ENCODE assay signal across 8 mouse cellular contexts in the genomic region with DNA sequence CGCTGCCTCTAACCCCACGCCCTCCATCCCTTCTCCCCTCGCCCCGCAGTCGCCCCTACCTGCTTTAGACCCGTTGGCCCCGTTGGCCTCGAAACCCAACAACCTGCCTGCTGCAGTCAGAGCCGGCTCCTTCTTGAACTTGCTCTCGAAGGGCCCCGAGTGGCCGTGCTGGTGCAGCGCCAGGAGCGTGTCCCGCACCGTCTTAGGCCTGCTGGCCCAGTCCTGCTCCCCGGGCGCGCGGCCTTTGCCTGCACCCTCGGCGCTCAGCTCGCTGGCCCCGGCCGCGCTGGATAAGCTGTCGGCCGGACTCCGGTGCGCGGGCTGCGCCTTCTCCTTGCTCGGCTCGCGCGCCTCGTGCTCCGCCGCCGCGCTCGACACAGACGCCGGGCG. TPM values are rescaled to one million over a fixed set of nuclear protein-coding genes. Genes with fewer than 3 reads are reported as not detected.
A peak's percentile ranks its signal among the peaks of the same experiment; 100 is the strongest.
DNase-seq lines count a peak whose midpoint lies in the region; ATAC-seq lines count a peak whose summit lies in the region.

No protein-coding gene starts in this region.

- H3K4me1 ChIP-seq in megakaryocyte, embryonic 14.5 days, result peaks cover 43% of the 10 kb centered on the region
- H3K4me1 ChIP-seq in embryonic facial prominence, embryonic 11.5 days (ENCODE audit: control insufficient read depth, insufficient read depth, low read length), result peaks cover 13% of the 10 kb centered on the region
- peaks cover 84% of the 10 kb centered on the region for H3K4me1 ChIP-seq in hindbrain, embryonic 10.5 days (replicated peaks)
- peaks cover 48% of the 10 kb centered on the region for H3K4me1 ChIP-seq in liver, embryonic 16.5 days (ENCODE audit: control insufficient read depth, low read depth, low read length)
- peaks cover 35% of the 10 kb centered on the region for H3K4me1 ChIP-seq in stomach, embryonic 14.5 days (ENCODE audit: control insufficient read depth, insufficient read depth, low read length)

- peak overlapping the region; percentile 100 for H3K9ac ChIP-seq in embryonic facial prominence, embryonic 11.5 days (replicated peaks; ENCODE audit: low read length)
- peak overlapping the region; percentile 97 for H3K9ac ChIP-seq in liver, embryonic 16.5 days (ENCODE audit: low read depth, low read length)
- H3K9ac ChIP-seq in stomach, embryonic 14.5 days (replicated peaks; ENCODE audit: low read depth, low read length), result peak overlapping the region; percentile 100

- peak overlapping the region; percentile 91 for H3K4me2 ChIP-seq in embryonic facial prominence, embryonic 11.5 days (ENCODE audit: low read depth, low read length)
- peak overlapping the region; percentile 88 for H3K4me2 ChIP-seq in liver, embryonic 16.5 days (ENCODE audit: low read depth, low read length)
- H3K4me2 ChIP-seq in stomach, embryonic 14.5 days (replicated peaks; ENCODE audit: low read depth, low read length), result peak overlapping the region; percentile 98

- H3K9me3 ChIP-seq in megakaryocyte, embryonic 14.5 days, result no peaks in the 10 kb centered on the region
- no peaks in the 10 kb centered on the region for H3K9me3 ChIP-seq in embryonic facial prominence, embryonic 11.5 days (replicated peaks; ENCODE audit: control insufficient read depth, low read length)
- no peaks in the 10 kb centered on the region for H3K9me3 ChIP-seq in hindbrain, embryonic 10.5 days
- H3K9me3 ChIP-seq in liver, embryonic 16.5 days (replicated peaks; ENCODE audit: control insufficient read depth, low read length), result no peaks in the 10 kb centered on the region
- H3K9me3 ChIP-seq in stomach, embryonic 14.5 days (ENCODE audit: control insufficient read depth, low read depth, low read length), result no peaks in the 10 kb centered on the region

- peaks cover 48% of the 10 kb centered on the region for H3K36me3 ChIP-seq in megakaryocyte, embryonic 14.5 days (replicated peaks; ENCODE audit: low read length)
- no peaks in the 10 kb centered on the region for H3K36me3 ChIP-seq in embryonic facial prominence, embryonic 11.5 days (replicated peaks; ENCODE audit: control insufficient read depth, insufficient read depth, low read depth, low read length)
- H3K36me3 ChIP-seq in hindbrain, embryonic 10.5 days, result peaks cover 28% of the 10 kb centered on the region
- H3K36me3 ChIP-seq in liver, embryonic 16.5 days (ENCODE audit: control insufficient read depth, insufficient read depth), result peaks cover 6% of the 10 kb centered on the region
- peaks cover 25% of the 10 kb centered on the region for H3K36me3 ChIP-seq in stomach, embryonic 14.5 days (ENCODE audit: control insufficient read depth, insufficient read depth, low read length)

- no peaks in the 10 kb centered on the region for H3K27me3 ChIP-seq in megakaryocyte, embryonic 14.5 days (replicated peaks)
- no peaks in the 10 kb centered on the region for H3K27me3 ChIP-seq in embryonic facial prominence, embryonic 11.5 days (ENCODE audit: control insufficient read depth, insufficient read depth, low read length)
- H3K27me3 ChIP-seq in hindbrain, embryonic 10.5 days (ENCODE audit: insufficient read depth, poor library complexity, severe bottlenecking), result no peaks in the 10 kb centered on the region
- no peaks in the 10 kb centered on the region for H3K27me3 ChIP-seq in liver, embryonic 16.5 days (ENCODE audit: control insufficient read depth, insufficient read depth, low read depth, low read length)
- no peaks in the 10 kb centered on the region for H3K27me3 ChIP-seq in stomach, embryonic 14.5 days (ENCODE audit: control insufficient read depth, insufficient read depth, low read length)

- ATAC-seq in megakaryocyte, adult 5-6 weeks (ENCODE audit: poor library complexity, severe bottlenecking), result no peak
- no peak for ATAC-seq in embryonic facial prominence, embryonic 11.5 days (replicated peaks; ENCODE audit: insufficient number of reproducible peaks, low FRiP score, low TSS enrichment, low read depth)
- ATAC-seq in liver, embryonic 16.5 days (ENCODE audit: low read depth), result no peak
- ATAC-seq in stomach, embryonic 14.5 days (ENCODE audit: insufficient number of reproducible peaks, insufficient read depth, low FRiP score, low read depth), result no peak
- ATAC-seq in megakaryocyte-erythroid progenitor cell, adult 5-6 weeks (replicated peaks; ENCODE audit: low FRiP score, low TSS enrichment, poor library complexity, severe bottlenecking), result no peak

- peak overlapping the region; percentile 100 for H3K4me3 ChIP-seq in megakaryocyte, embryonic 14.5 days (replicated peaks)
- peak overlapping the region; percentile 100 for H3K4me3 ChIP-seq in embryonic facial prominence, embryonic 11.5 days (ENCODE audit: low read depth, low read length)
- peak overlapping the region; percentile 99 for H3K4me3 ChIP-seq in hindbrain, embryonic 10.5 days
- peak overlapping the region; percentile 94 for H3K4me3 ChIP-seq in liver, embryonic 16.5 days (ENCODE audit: low read depth, low read length)
- H3K4me3 ChIP-seq in stomach, embryonic 14.5 days (ENCODE audit: low read depth, low read length), result peak overlapping the region; percentile 100

- 0% methylated on average over 37 of the region's 45 CpGs for WGBS in embryonic facial prominence, embryonic 11.5 days
- under 1% methylated on average over 45 of the region's 45 CpGs for WGBS in hindbrain, embryonic 10.5 days
- WGBS in liver, embryonic 16.5 days (ENCODE audit: insufficient replicate concordance), result under 1% methylated on average over 43 of the region's 45 CpGs
- under 1% methylated on average over 45 of the region's 45 CpGs for WGBS in stomach, embryonic 14.5 days

- peak; percentile 63 for DNase-seq in adrenal gland, postnatal 14 days
- DNase-seq in embryonic facial prominence, embryonic 11.5 days (ENCODE audit: low spot score), result peak; percentile 33
- DNase-seq in hindbrain, embryonic 10.5 days (ENCODE audit: low spot score), result peak; percentile 54

- peak overlapping the region; percentile 98 for H3K27ac ChIP-seq in embryonic facial prominence, embryonic 11.5 days (replicated peaks; ENCODE audit: low read depth, low read length)
- H3K27ac ChIP-seq in hindbrain, embryonic 10.5 days, result peak overlapping the region; percentile 99
- H3K27ac ChIP-seq in liver, embryonic 16.5 days (ENCODE audit: low read length), result peak overlapping the region; percentile 96
- peak overlapping the region; percentile 96 for H3K27ac ChIP-seq in stomach, embryonic 14.5 days (ENCODE audit: low read length)

RNA-seq across cellular contexts. Expression of a gene that starts 1.4 kb away (rescaled TPM):
- 51.5 and 58.6 TPM in 2 replicates for polyA plus RNA-seq in megakaryocyte, embryonic 14.5 days (2012; ENCODE audit: insufficient read depth, low replicate concordance)
- 95.9 and 105 TPM in 2 replicates for total RNA-seq in megakaryocyte, adult 5-6 weeks (2015)
- total RNA-seq in megakaryocyte, adult 5-6 weeks (2017), result 93.8 and 99.8 TPM in 2 replicates
- total RNA-seq in adrenal gland, postnatal 14 days (2021), result 97.2 and 105 TPM in 2 replicates
- 6.5 and 6.9 TPM in 2 replicates for polyA plus RNA-seq in embryonic facial prominence, embryonic 11.5 days (2014; fragmentation: Nextera tagmentation; extraction: Ambion mirVana)
- 3.3 and 4.3 TPM in 2 replicates for polyA plus RNA-seq in hindbrain, embryonic 10.5 days (2016; fragmentation: Nextera tagmentation; extraction: Ambion mirVana)
- polyA plus RNA-seq in liver, embryonic 16.5 days (2015; fragmentation: Nextera tagmentation; extraction: Ambion mirVana), result 3.3 TPM in 2 replicates
- polyA plus RNA-seq in stomach, embryonic 14.5 days (2014; fragmentation: Nextera tagmentation; extraction: Ambion mirVana), result 9.7 and 10.0 TPM in 2 replicates
- 45.8 and 54.3 TPM in 2 replicates for total RNA-seq in megakaryocyte-erythroid progenitor cell, adult 5-6 weeks (2014; fragmentation: Nextera tagmentation)
- total RNA-seq in megakaryocyte-erythroid progenitor cell, adult 5-6 weeks (2017), result 44.1 and 56.8 TPM in 2 replicates
